Mouse (Mus musculus): ENCODE data around the gene Slc39a1. TPM values are rescaled to one million over a fixed set of nuclear protein-coding genes. Genes with fewer than 3 reads are reported as not detected.
"Not testable (repeated sequence)": the region's sequence is repeated elsewhere in the genome, so short reads cannot be mapped to it uniquely, and the experiment has no call there.

Gene Slc39a1
- polyA plus RNA-seq, 1 experiment, result 53.9 TPM

DNA sequence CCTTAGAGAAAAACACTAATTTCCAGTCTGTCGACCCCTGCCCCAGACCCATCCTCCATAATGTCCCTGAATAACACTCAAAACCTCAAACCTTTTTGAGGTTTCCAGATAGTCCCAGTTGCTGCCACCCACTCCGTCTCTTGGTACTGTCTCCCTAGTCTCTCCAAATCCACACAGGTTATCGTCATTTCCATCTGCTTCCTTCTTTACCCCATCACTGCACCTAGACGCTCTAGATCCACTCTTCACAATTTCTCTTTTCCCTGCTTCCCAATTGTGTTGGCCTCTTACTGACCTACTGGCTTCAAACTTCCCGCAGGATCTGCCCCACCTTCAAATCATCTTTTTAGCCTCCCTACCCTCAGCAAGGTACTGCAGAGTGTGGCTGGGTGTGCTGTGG lies 26.8 kb upstream of the Slc39a1 start:
- peaks cover 4% of the 10 kb centered on the region; the same call in 1 of the 2 replicates for H3K4me1 ChIP-seq (ENCODE audit: control insufficient read depth, insufficient read depth, insufficient read length, low read length)
- H3K4me3 ChIP-seq (ENCODE audit: insufficient read depth, low read depth, low read length), result peak overlapping the region; percentile 73
- 0 out of 2 replicates have a peak overlapping the region, but pooled peaks have one; percentile 17 for H3K27ac ChIP-seq (replicated peaks; ENCODE audit: low read depth, low read length)

- H3K4me1 ChIP-seq (ENCODE audit: control insufficient read depth, insufficient read depth, insufficient read length, low read length), result peaks cover 4% of the 10 kb centered on the region; the same call in 1 of the 2 replicates
- H3K4me3 ChIP-seq (ENCODE audit: insufficient read depth, low read depth, low read length), result no peak overlapping the region
- H3K27ac ChIP-seq (replicated peaks; ENCODE audit: low read depth, low read length), result no peak overlapping the region
These were observed 25.5 kb upstream of the Slc39a1 start for GRCm38 (mm10) chr3:90222455-90222854.

DNA sequence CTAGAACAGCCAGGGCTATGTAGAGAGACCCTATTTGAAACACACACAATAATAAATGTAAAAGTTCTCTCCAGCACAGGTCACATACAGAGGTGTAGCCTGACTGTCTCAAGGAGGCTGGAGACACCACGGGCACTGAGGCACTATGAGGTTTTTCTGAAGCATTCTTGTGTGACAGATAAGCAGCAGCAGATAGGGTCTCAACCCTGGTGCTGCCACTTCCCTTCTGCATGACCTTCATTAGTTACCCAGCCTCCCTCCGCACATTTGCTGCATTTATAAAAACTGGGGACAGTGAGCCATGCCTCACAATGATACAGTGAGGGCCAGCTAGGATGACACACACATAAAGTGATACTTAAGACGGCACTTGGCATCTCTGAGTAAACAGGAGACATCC lies 25.0 kb upstream of the Slc39a1 start:
- Histone ChIP-seq H3K27ac (replicated peaks; ENCODE audit: low read depth, low read length) (no peak overlapping the region), H3K4me3 (ENCODE audit: insufficient read depth, low read depth, low read length) (no peak overlapping the region), H3K4me1 (ENCODE audit: control insufficient read depth, insufficient read depth, insufficient read length, low read length) (peaks cover 4% of the 10 kb centered on the region; the same call in 1 of the 2 replicates)

GRCm38 (mm10) chr3:90224331-90224730 lies 23.6 kb upstream of the Slc39a1 start:
- peaks cover 4% of the 10 kb centered on the region; the same call in 1 of the 2 replicates for H3K4me1 ChIP-seq (ENCODE audit: control insufficient read depth, insufficient read depth, insufficient read length, low read length)

DNA sequence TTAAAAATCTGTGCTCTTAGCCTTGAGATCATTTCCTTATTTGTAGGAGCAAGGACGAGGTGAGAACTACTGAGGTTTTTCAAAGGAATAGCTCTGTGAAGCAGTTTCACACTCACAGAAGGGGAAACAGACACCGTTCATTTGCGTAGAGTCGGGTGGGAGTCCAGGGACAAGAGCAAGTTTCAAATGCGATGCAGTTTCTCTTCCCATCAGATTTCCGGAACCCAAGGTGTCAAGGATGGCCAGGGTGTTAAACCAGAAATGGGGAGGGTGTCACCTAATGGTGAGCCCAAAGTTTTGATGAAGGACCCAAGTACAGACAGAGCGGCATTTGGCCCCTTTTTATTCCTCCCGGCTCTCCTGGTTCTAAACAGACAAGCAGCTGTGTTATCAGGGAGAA lies 16.9 kb upstream of the Slc39a1 start:
- Histone ChIP-seq H3K27ac (replicated peaks; ENCODE audit: low read depth, low read length) (no peak overlapping the region; the same call in 1 of the 2 replicates), H3K4me1 (ENCODE audit: control insufficient read depth, insufficient read depth, insufficient read length, low read length) (peaks cover 4% of the 10 kb centered on the region; the same call in 1 of the 2 replicates), H3K4me3 (ENCODE audit: insufficient read depth, low read depth, low read length) (peak overlapping the region; percentile 87)

More at GRCm38 (mm10) chr3:90224331-90224730, 23.6 kb upstream of the Slc39a1 start:
- Histone ChIP-seq H3K4me3 (ENCODE audit: insufficient read depth, low read depth, low read length) (no peak overlapping the region), H3K27ac (replicated peaks; ENCODE audit: low read depth, low read length) (no peak overlapping the region)

DNA sequence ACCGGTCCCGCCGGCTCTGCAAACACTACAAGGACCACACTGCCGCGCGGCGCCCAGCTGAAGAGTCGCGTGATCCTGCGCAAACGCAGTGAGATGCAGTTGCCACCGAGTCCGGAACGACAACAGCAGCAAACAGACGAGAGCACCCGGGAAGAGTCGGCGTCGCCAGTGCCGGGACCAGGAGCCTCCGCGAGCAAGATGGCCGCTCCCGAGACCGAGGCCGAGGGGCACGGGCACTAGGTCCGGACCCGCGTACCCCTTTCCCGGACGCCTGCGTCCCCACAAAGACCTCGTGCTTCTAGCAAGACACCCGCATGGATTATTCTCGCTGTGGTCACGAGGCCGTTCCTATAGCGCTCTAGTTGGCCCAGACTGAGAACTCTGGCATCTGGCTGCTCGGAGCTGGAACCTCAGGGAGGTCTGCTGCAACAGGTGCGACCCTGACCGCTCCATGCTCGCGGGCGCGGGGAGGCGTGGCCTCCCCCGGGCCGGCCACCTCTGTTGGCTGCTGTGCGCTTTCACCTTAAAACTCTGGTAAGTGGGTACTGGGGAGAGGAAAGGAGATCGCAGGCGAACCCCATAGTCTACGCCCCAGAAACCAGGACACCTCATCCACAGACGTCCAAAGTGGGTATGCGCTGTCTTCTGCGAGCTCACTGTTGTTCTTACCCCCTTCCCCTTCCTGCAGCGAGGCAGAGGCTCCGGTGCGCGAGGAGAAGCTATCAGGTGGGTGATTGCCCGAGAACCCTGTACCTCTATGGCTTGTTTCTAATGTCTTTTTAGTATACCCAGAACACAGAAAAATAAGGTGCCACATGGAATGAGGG lies 16.3 kb upstream of the Slc39a1 start, which contains the start of gene Jtb:
Gene Jtb (plus strand): TSS at position 91 of the 827 bp plus-strand sequence.
- Histone ChIP-seq H3K27ac (replicated peaks; ENCODE audit: low read depth, low read length) (peak within 1 kb of the TSS; percentile 66), H3K4me1 (ENCODE audit: control insufficient read depth, insufficient read depth, insufficient read length, low read length) (peaks cover 4% of the 10 kb centered on the region; the same call in 1 of the 2 replicates), H3K4me3 (ENCODE audit: insufficient read depth, low read depth, low read length) (peak within 1 kb of the TSS; percentile 87)

DNA sequence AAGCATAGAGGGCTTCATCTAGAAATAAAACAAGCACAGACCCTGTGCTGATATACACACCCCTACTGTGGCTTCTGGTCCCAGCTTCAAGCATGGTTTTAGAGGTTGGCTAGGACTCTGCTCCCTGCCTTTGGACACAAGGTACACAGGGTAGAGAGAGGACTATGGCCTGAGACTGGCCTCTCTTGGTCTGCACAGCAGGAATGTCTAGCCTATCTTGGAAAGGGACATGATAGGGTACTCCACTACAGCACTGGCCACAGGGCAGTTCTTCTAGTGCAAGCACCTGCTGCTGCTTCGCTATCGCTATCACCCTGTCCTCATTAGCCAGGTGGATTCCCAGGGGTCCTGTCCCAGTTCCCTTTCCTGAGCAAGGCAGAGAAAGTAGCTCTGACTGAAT lies 6.7 kb upstream of the Slc39a1 start:
- Histone ChIP-seq H3K4me1 (ENCODE audit: control insufficient read depth, insufficient read depth, insufficient read length, low read length) (peaks cover 4% of the 10 kb centered on the region; the same call in 1 of the 2 replicates), H3K4me3 (ENCODE audit: insufficient read depth, low read depth, low read length) (no peak overlapping the region), H3K27ac (replicated peaks; ENCODE audit: low read depth, low read length) (no peak overlapping the region)

- H3K4me3 ChIP-seq (ENCODE audit: insufficient read depth, low read depth, low read length), result no peak overlapping the region
- H3K27ac ChIP-seq (replicated peaks; ENCODE audit: low read depth, low read length), result no peak overlapping the region
- peaks cover 4% of the 10 kb centered on the region; the same call in 1 of the 2 replicates for H3K4me1 ChIP-seq (ENCODE audit: control insufficient read depth, insufficient read depth, insufficient read length, low read length)
These were observed 6.2 kb upstream of the Slc39a1 start for GRCm38 (mm10) chr3:90241669-90242358.

DNA sequence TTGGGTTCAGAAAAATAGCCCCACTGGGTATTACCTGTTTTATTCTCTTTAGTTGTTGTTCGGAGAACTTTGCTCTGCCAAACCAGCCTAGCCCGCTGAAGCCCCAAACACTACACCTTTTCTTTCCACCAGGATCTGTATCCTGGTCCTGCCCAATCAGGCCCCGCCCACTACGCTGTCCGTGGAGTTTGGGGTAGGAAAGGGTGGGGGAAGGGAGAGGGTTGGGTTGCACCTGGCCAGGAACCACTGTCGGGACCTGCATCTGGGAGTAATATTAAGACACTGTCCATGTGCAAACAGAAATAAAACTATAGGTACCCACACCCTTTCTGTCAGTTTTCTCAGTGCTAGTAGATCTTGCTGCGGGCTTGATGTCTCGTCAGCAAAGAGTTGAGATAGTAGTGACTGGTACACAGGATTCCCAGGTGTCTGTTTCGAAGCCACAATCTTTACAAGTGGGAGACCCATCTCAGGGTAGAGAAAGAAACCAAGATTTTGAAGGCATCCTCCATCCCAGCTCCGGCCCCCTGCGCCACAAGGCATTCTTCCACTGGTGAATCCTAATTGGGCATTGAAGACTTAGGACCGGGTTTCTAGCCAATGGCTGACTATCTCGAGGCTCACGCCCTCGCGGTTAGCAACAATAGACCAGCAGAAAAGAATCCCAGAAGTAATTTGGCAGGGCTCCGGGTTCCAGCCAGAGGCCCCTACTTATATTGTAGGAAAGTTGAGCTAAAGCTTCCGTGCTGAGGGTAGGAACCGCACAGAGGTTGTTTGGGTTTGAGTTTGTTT lies 4.8 kb upstream of the Slc39a1 start, which contains the start of gene Creb3l4:
Gene Creb3l4 (minus strand): TSS at position 529 of the 792 bp plus-strand sequence.
- Histone ChIP-seq H3K27ac (replicated peaks; ENCODE audit: low read depth, low read length) (no peak within 1 kb of the TSS), H3K4me3 (ENCODE audit: insufficient read depth, low read depth, low read length) (peak within 1 kb of the TSS; percentile 43), H3K4me1 (ENCODE audit: control insufficient read depth, insufficient read depth, insufficient read length, low read length) (peaks cover 4% of the 10 kb centered on the region; the same call in 1 of the 2 replicates)

DNA sequence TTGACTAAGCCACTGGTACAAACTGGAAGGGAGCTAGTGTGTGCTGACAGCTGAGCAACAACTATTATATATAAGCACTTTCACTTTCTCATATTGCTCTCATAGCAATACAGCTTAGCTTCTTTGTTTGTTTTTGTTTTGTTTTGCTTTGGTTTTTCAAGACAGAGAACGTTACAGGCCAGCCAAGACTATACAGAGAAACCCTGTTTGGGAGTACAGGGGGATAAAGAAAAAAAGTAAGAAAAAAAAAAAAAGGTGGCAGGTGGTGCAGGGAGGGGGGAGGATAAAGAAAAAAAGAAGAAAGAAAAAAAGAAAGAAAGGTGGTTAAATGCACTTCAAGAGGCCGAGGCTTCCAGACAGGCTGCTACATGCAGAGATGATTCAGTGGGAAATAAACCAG lies 2.6 kb upstream of the Slc39a1 start:
- H3K4me1 ChIP-seq (ENCODE audit: control insufficient read depth, insufficient read depth, insufficient read length, low read length), result peaks cover 4% of the 10 kb centered on the region; the same call in 1 of the 2 replicates

DNA sequence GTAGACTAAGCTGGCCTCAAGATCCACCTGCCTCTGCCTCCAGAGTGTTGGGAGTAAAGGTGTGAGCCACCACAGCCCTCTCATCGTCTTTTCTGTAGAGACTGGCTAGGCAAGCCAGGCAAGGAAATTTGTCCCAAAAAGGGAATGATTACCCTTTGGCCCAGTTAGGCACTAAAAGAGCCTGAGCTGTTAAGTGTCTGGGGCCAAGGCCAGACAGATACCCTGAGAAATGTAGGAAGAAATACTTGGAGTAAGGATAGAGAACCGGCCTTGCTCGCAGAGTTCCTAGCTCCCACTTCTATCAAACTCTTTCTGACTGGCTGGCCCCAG lies 377 bp upstream of the Slc39a1 start:
- H3K4me3 ChIP-seq (ENCODE audit: insufficient read depth, low read depth, low read length), result peak overlapping the region; percentile 62
- H3K27ac ChIP-seq (replicated peaks; ENCODE audit: low read depth, low read length), result peak overlapping the region; percentile 97
- peaks cover 4% of the 10 kb centered on the region; the same call in 1 of the 2 replicates for H3K4me1 ChIP-seq (ENCODE audit: control insufficient read depth, insufficient read depth, insufficient read length, low read length)

More for the DNA sequence above, 2.6 kb upstream of the Slc39a1 start:
- H3K27ac ChIP-seq (replicated peaks; ENCODE audit: low read depth, low read length), result no peak overlapping the region
- no peak overlapping the region for H3K4me3 ChIP-seq (ENCODE audit: insufficient read depth, low read depth, low read length)

DNA sequence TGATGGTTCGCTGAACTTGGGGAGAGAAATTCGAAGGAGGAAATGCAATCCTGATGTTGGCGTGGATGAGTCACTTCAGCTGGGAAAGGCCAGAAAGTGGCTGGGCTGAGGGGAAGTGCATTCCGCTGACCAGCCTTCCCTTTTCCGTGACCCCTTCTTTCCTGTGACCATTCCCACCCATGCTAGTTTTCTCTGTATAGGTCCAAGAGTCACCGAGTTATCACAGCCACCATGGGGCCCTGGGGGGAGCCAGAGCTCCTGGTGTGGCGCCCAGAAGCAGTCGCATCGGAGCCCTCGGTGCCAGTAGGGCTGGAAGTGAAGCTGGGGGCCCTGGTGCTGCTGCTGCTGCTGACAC lies 751 bp downstream of the Slc39a1 start:
- H3K4me3 ChIP-seq (ENCODE audit: insufficient read depth, low read depth, low read length), result peak overlapping the region; percentile 78
- no peaks in the 10 kb centered on the region for H3K4me1 ChIP-seq (ENCODE audit: control insufficient read depth, insufficient read depth, insufficient read length, low read length)
- peak overlapping the region; percentile 97 for H3K27ac ChIP-seq (replicated peaks; ENCODE audit: low read depth, low read length)

DNA sequence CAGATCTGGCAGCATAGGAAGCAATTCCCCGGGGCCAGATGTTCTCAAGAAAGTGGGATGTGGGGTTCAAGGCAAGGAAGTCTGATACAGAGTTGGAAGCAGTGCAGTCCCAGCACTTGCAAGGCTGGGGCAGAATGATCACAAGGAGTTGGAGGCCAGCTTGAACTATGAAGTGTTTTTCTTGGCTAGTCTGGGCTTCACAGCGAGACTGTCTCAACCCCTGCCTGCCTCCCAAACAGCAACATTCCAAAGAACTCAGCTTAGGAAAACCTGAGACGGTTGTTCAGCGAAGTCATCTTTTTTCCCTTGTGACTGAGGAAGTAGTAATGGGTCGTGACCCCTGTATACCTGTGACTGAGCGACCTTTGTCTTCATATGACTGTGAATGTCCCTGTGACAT lies 2.8 kb downstream of the Slc39a1 start:
- Histone ChIP-seq H3K4me3 (ENCODE audit: insufficient read depth, low read depth, low read length) (no peak overlapping the region), H3K27ac (replicated peaks; ENCODE audit: low read depth, low read length) (no peak overlapping the region), H3K4me1 (ENCODE audit: control insufficient read depth, insufficient read depth, insufficient read length, low read length) (peaks cover 3% of the 10 kb centered on the region)

GRCm38 (mm10) chr3:90251731-90252226 lies 3.8 kb downstream of the Slc39a1 start:
- not testable (repeated sequence) for H3K4me3 ChIP-seq (ENCODE audit: insufficient read depth, low read depth, low read length); H3K27ac ChIP-seq (replicated peaks; ENCODE audit: low read depth, low read length); H3K4me1 ChIP-seq (ENCODE audit: control insufficient read depth, insufficient read depth, insufficient read length, low read length)

Data from brown adipose tissue, adult 24 weeks (tissue).